Comparison of ENCODE assay signal across 26 mouse cellular contexts in genomic region chr2:66507616-66508015, GRCm38 (mm10).
"Had no signal": no experiment of that assay in that cellular context is flagged by ENCODE, and none has a peak within 500 bp of the region (broad histone marks: within the 10 kb centered on the region; RNA-seq: fewer than 3 reads in every experiment).

No protein-coding gene starts in this region.

- DNase-seq: gastrocnemius, postnatal 14 days; gastrocnemius, postnatal 36 days; heart, adult 11 months; heart, adult 2 months; heart, postnatal 10 days; heart, postnatal 4 days; kidney, adult 2 months; kidney, adult 9 months; kidney, postnatal 14 days; kidney, postnatal 4 days; layer of hippocampus, adult 9-11 months; layer of hippocampus, postnatal 36 days; left cerebral cortex, postnatal 4 days had no signal

- H3K4me3 ChIP-seq: heart, adult 2 months; heart, embryonic 10.5 days; heart, embryonic 12.5 days; hindbrain, embryonic 10.5 days; hindbrain, embryonic 12.5 days; intestine, embryonic 15.5 days; kidney, embryonic 15.5 days; layer of hippocampus, adult 2 months; limb, embryonic 13.5 days; limb, embryonic 15.5 days; liver, embryonic 12.5 days had no signal

- H3K4me1 ChIP-seq: heart, embryonic 10.5 days; heart, embryonic 12.5 days; hindbrain, embryonic 10.5 days; hindbrain, embryonic 12.5 days; intestine, embryonic 15.5 days; kidney, embryonic 15.5 days; limb, embryonic 13.5 days; limb, embryonic 15.5 days; liver, embryonic 12.5 days had no signal

- H3K4me2 ChIP-seq: heart, embryonic 12.5 days; hindbrain, embryonic 12.5 days; hindbrain, embryonic 14.5 days; intestine, embryonic 15.5 days; kidney, embryonic 15.5 days; limb, embryonic 13.5 days; limb, embryonic 15.5 days; liver, embryonic 12.5 days had no signal

- H3K9me3 ChIP-seq: heart, embryonic 10.5 days; heart, embryonic 12.5 days; hindbrain, embryonic 10.5 days; hindbrain, embryonic 12.5 days; intestine, embryonic 15.5 days; kidney, embryonic 15.5 days; limb, embryonic 13.5 days; limb, embryonic 15.5 days; liver, embryonic 12.5 days had no signal

- H3K27ac ChIP-seq: heart, adult 2 months; heart, embryonic 10.5 days; hindbrain, embryonic 10.5 days; hindbrain, embryonic 12.5 days; hindbrain, embryonic 14.5 days; intestine, embryonic 15.5 days; kidney, embryonic 15.5 days; kidney, postnatal 0 days; layer of hippocampus, adult 2 months; limb, embryonic 13.5 days; limb, embryonic 15.5 days; liver, embryonic 12.5 days; liver, embryonic 14.5 days had no signal

- H3K36me3 ChIP-seq: heart, embryonic 10.5 days; heart, embryonic 12.5 days; hindbrain, embryonic 10.5 days; hindbrain, embryonic 12.5 days; intestine, embryonic 15.5 days; kidney, embryonic 15.5 days; limb, embryonic 13.5 days; limb, embryonic 15.5 days; liver, embryonic 12.5 days had no signal

- H3K27me3 ChIP-seq: heart, embryonic 12.5 days; hindbrain, embryonic 12.5 days; intestine, embryonic 15.5 days; kidney, embryonic 15.5 days; limb, embryonic 13.5 days; limb, embryonic 15.5 days; liver, embryonic 12.5 days had no signal
